Mouse (Mus musculus) MEL (cell line): ENCODE measurements around the gene Gmds. TPM values are rescaled to one million over a fixed set of nuclear protein-coding genes. Genes with fewer than 3 reads are reported as not detected.

Experiments used
- DNase-seq: peaks from one replicate; pipeline ENCODE4 v3.0.0; 2011; ENCODE audit warnings: low read depth, low spot score
- H3K27ac ChIP-seq: 2 replicates; pipeline ENCODE4 v1.5.1; 2012; ENCODE audit warnings: low read depth, mild to moderate bottlenecking, control low read depth, low read length, moderate library complexity; ENCODE audit not compliant: control insufficient read depth
- H3K27me3 ChIP-seq, 2 experiments: fragments of 150-350 bp in 1 of 2; sonication (generic) in 1 of 2; 2 replicates each; pipeline ENCODE4 v1.6.1; 2012; ENCODE audit warnings: low read length in 2 of 2, mild to moderate bottlenecking in 2 of 2, improper control_type of control experiment in 1 of 2, moderate library complexity in 1 of 2; ENCODE audit not compliant: insufficient read depth in 2 of 2, control insufficient read depth in 1 of 2
- H3K36me3 ChIP-seq, 2 experiments: 2 replicates each; pipeline ENCODE4 v1.6.1; 2012 to 2014; ENCODE audit warnings: low read length in 2 of 2, improper control_type of control experiment in 1 of 2, inconsistent platforms in 1 of 2, mild to moderate bottlenecking in 1 of 2; ENCODE audit not compliant: insufficient read depth in 2 of 2, control insufficient read depth in 1 of 2
- H3K4me1 ChIP-seq, 2 experiments: fragments of 150-350 bp in 1 of 2; sonication (generic) in 1 of 2; 2 replicates each; pipeline ENCODE4 v1.6.1; 2012; ENCODE audit warnings: low read length in 2 of 2, improper control_type of control experiment in 1 of 2, mild to moderate bottlenecking in 1 of 2; ENCODE audit not compliant: insufficient read depth in 2 of 2, control insufficient read depth in 1 of 2
- H3K4me3 ChIP-seq, 2 experiments: fragments of 150-350 bp in 1 of 2; sonication (generic) in 1 of 2; 2 replicates each; pipeline ENCODE4 v1.5.1; 2012; ENCODE audit warnings: low read depth in 2 of 2, low read length in 2 of 2, mild to moderate bottlenecking in 2 of 2, moderate library complexity in 2 of 2, control low read depth in 1 of 2, improper control_type of control experiment in 1 of 2; ENCODE audit not compliant: control insufficient read depth in 1 of 2, insufficient read depth in 1 of 2
- H3K79me2 ChIP-seq: 2 replicates; pipeline ENCODE4 v1.6.1; 2012; ENCODE audit warnings: mild to moderate bottlenecking, low read length, moderate library complexity; ENCODE audit not compliant: control insufficient read depth, poor library complexity, insufficient read depth
- H3K9ac ChIP-seq: 2 replicates; pipeline ENCODE4 v1.6.1; 2012; ENCODE audit warnings: low read depth, mild to moderate bottlenecking, control low read depth, low read length, moderate library complexity; ENCODE audit not compliant: control insufficient read depth, poor library complexity, severe bottlenecking
- H3K9me3 ChIP-seq: fragments of 150-350 bp; sonication (generic); replicated peaks from 2 replicates; pipeline ENCODE4 v1.6.1; 2012; ENCODE audit warnings: mild to moderate bottlenecking, low read length, improper control_type of control experiment, moderate library complexity; ENCODE audit not compliant: insufficient read depth
- BHLHE40 ChIP-seq: IDR thresholded peaks from 2 replicates; pipeline ENCODE4 v1.6.1; 2012; ENCODE audit warnings: low read depth, mild to moderate bottlenecking, inconsistent platforms, low read length, improper control_type of control experiment, borderline replicate concordance
- CHD1 ChIP-seq: IDR thresholded peaks from 2 replicates; pipeline ENCODE4 v1.6.1; 2012; ENCODE audit warnings: low read depth, mild to moderate bottlenecking, inconsistent platforms, low read length, improper control_type of control experiment
- CHD2 ChIP-seq: IDR thresholded peaks from 2 replicates; pipeline ENCODE4 v1.6.1; 2011; ENCODE audit warnings: low read length, improper control_type of control experiment
- E2F4 ChIP-seq: IDR thresholded peaks from 2 replicates; pipeline ENCODE4 v1.6.1; 2011; ENCODE audit warnings: low read depth, low read length, improper control_type of control experiment, borderline replicate concordance
- EP300 ChIP-seq, 2 experiments: IDR thresholded peaks; 2 replicates each; pipeline ENCODE4 v1.6.1; 2011; ENCODE audit warnings: improper control_type of control experiment in 2 of 2, low read length in 2 of 2, low read depth in 1 of 2, mild to moderate bottlenecking in 1 of 2
- ETS1 ChIP-seq: IDR thresholded peaks from 2 replicates; pipeline ENCODE4 v1.6.1; 2012; ENCODE audit warnings: low read depth, mild to moderate bottlenecking, inconsistent platforms, low read length, improper control_type of control experiment, moderate library complexity
- GABPA ChIP-seq: IDR thresholded peaks from 2 replicates; pipeline ENCODE4 v1.6.1; 2012; ENCODE audit warnings: low read depth, mild to moderate bottlenecking, inconsistent platforms, low read length, improper control_type of control experiment, moderate library complexity
- KAT2A ChIP-seq: conservative IDR thresholded peaks from 2 replicates; pipeline ENCODE4 v1.6.1; 2012; ENCODE audit warnings: low read depth, low read length, improper control_type of control experiment, inconsistent platforms
- MAFK ChIP-seq: IDR thresholded peaks from 2 replicates; pipeline ENCODE4 v1.6.1; 2011; ENCODE audit warnings: low read depth, mild to moderate bottlenecking, low read length, improper control_type of control experiment, borderline replicate concordance
- MAZ ChIP-seq: IDR thresholded peaks from 2 replicates; pipeline ENCODE4 v1.6.1; 2012; ENCODE audit warnings: low read depth, mild to moderate bottlenecking, inconsistent platforms, low read length, improper control_type of control experiment
- MYC ChIP-seq: IDR thresholded peaks from 2 replicates; pipeline ENCODE4 v1.6.1; 2011; ENCODE audit warnings: low read depth, mild to moderate bottlenecking, low read length, improper control_type of control experiment, moderate library complexity
- NELFE ChIP-seq: IDR thresholded peaks from 2 replicates; pipeline ENCODE4 v1.6.1; 2011; ENCODE audit warnings: low read depth, low read length, improper control_type of control experiment
- NRF1 ChIP-seq: IDR thresholded peaks from 2 replicates; pipeline ENCODE4 v1.6.1; 2014; ENCODE audit warnings: low read depth, mild to moderate bottlenecking, inconsistent platforms, low read length, improper control_type of control experiment, moderate library complexity; ENCODE audit not compliant: poor library complexity, insufficient read depth, severe bottlenecking
- POLR2A ChIP-seq, 2 experiments: IDR thresholded peaks; 2 replicates each; pipeline ENCODE4 v1.6.1; 2011 to 2012; ENCODE audit warnings: low read length in 2 of 2, mild to moderate bottlenecking in 2 of 2, control low read depth in 1 of 2, improper control_type of control experiment in 1 of 2, low read depth in 1 of 2, moderate library complexity in 1 of 2; ENCODE audit not compliant: control insufficient read depth in 1 of 2, insufficient read depth in 1 of 2, poor library complexity in 1 of 2
- POLR2AphosphoS2 ChIP-seq: IDR thresholded peaks from 2 replicates; pipeline ENCODE4 v1.6.1; 2011; ENCODE audit warnings: low read length, improper control_type of control experiment
- POLR2AphosphoS5 ChIP-seq: IDR thresholded peaks from 2 replicates; pipeline ENCODE4 v1.6.1; 2012; ENCODE audit warnings: low read depth, borderline replicate concordance, mild to moderate bottlenecking, inconsistent platforms, low read length, moderate library complexity, mixed read lengths
- SIN3A ChIP-seq: IDR thresholded peaks from 2 replicates; pipeline ENCODE4 v1.6.1; 2012; ENCODE audit warnings: low read length, improper control_type of control experiment, inconsistent platforms
- SMC3 ChIP-seq: IDR thresholded peaks from 2 replicates; pipeline ENCODE4 v1.6.1; 2011; ENCODE audit warnings: low read depth, low read length, improper control_type of control experiment
- USF2 ChIP-seq, 2 experiments: IDR thresholded peaks; 2 replicates each; pipeline ENCODE4 v1.6.1; 2011 to 2012; ENCODE audit warnings: improper control_type of control experiment in 2 of 2, low read length in 2 of 2, borderline replicate concordance in 1 of 2, inconsistent platforms in 1 of 2, low read depth in 1 of 2, mild to moderate bottlenecking in 1 of 2; ENCODE audit not compliant: insufficient read depth in 1 of 2
- polyA plus RNA-seq, 2 experiments: library from polyadenylated mRNA; stranded (reverse) in 1 of 2; unstranded in 1 of 2; fragments of >175 nt in 1 of 2; fragments of >200 nt in 1 of 2; gene quantifications; 2 replicates each; pipeline versions ENCODE4 v1.2.1 to v1.2.4; 2012; ENCODE audit warnings: low replicate concordance in 2 of 2, low read depth in 1 of 2; ENCODE audit not compliant: insufficient read length in 2 of 2, insufficient read depth in 1 of 2, missing spikeins in 1 of 2
- total RNA-seq: library from RNA; depleted of rRNA; stranded (reverse); fragments of 300-350 nt; gene quantifications from 2 replicates; pipeline ENCODE4 v1.2.3, GENCODE M21; 2012

Gmds gene
- total and polyA plus RNA-seq, 3 experiments, result 17.4 to 32.2 TPM; not detected in 1

GRCm38 (mm10) chr13:32018518-32019255, 319.9 kb downstream of the Gmds start:
- Histone ChIP-seq H3K27ac (no peak overlapping the region), H3K79me2 (no peaks in the 10 kb centered on the region), H3K4me3 (no peak overlapping the region), H3K9me3 (no peaks in the 10 kb centered on the region), H3K4me1 (peaks cover 0 to 3% of the 10 kb centered on the region in 2 experiments; a peak in 1 of 4 replicates), H3K9ac (no peak overlapping the region), H3K27me3 (no peaks in the 10 kb centered on the region), H3K36me3 (peaks cover 0 to 3% of the 10 kb centered on the region in 2 experiments; a peak in 2 of 4 replicates)
- TF ChIP-seq BHLHE40 (no peak), E2F4 (no peak), POLR2AphosphoS2 (no peak), MYC (no peak), CHD2 (no peak), MAFK (no peak), MAZ (no peak), NRF1 (no peak), CHD1 (no peak), POLR2AphosphoS5 (no peak)
- DNase-seq, result peak; percentile 52

- no peak overlapping the region for H3K4me3 ChIP-seq
- no peak for TF ChIP-seq POLR2A (IDR thresholded peaks at IDR 0.05; ENCODE audit: control insufficient read depth in 1 of 2, insufficient read depth in 1 of 2, low read depth in 1 of 2, low read length in 2 of 2, poor library complexity in 1 of 2)
- no peak for TF ChIP-seq NELFE
- no peak for TF ChIP-seq CHD1
- no peak for TF ChIP-seq E2F4
- no peak for TF ChIP-seq ETS1
- TF ChIP-seq MAFK, result no peak
- TF ChIP-seq MAZ, result no peak
- TF ChIP-seq BHLHE40, result no peak
- no peak for TF ChIP-seq GABPA
- no peak for TF ChIP-seq KAT2A
- no peak for TF ChIP-seq EP300 (IDR thresholded peaks at IDR 0.05; ENCODE audit: low read depth in 1 of 2, low read length in 2 of 2)
- no peak for TF ChIP-seq NRF1
- no peak for TF ChIP-seq USF2 (IDR thresholded peaks at IDR 0.05; ENCODE audit: borderline replicate concordance in 1 of 2, insufficient read depth in 1 of 2, low read depth in 1 of 2, low read length in 2 of 2)
- no peak for TF ChIP-seq SMC3
- no peak for TF ChIP-seq SIN3A
- no peaks in the 10 kb centered on the region for H3K79me2 ChIP-seq
- peaks cover 0 to 5% of the 10 kb centered on the region in 2 experiments; a peak in 2 of 4 replicates for H3K36me3 ChIP-seq
- H3K9ac ChIP-seq, result no peak overlapping the region
- H3K27me3 ChIP-seq, result no peaks in the 10 kb centered on the region
- H3K27ac ChIP-seq, result no peak overlapping the region
- 0 out of 4 replicates have a peak, but pooled peaks cover 0 to 2% of the 10 kb centered on the region in 2 experiments for H3K4me1 ChIP-seq
- no peak for DNase-seq
- no peaks in the 10 kb centered on the region for H3K9me3 ChIP-seq
Measured at GRCm38 (mm10) chr13:32008802-32009201, 329.7 kb downstream of the Gmds start.
